Mouse (Mus musculus) heart, embryonic 15.5 days (tissue): ENCODE measurements around the gene Mapk13. TPM values are rescaled to one million over a fixed set of nuclear protein-coding genes. Genes with fewer than 3 reads are reported as not detected.
A peak's percentile ranks its signal among the peaks of the same experiment; 100 is the strongest.

Experiments used
- ATAC-seq: fragments of 200-750 bp; cut with Nextera tagmentation; replicated peaks from 2 replicates; pipeline ENCODE4 v1.8.0; 2017; ENCODE audit warnings: low read depth, moderate TSS enrichment; ENCODE audit not compliant: insufficient number of reproducible peaks, insufficient read depth, low FRiP score
- H3K27ac ChIP-seq: fragments of 300-500 bp; sonication (generic); 2 replicates; pipeline ENCODE4 v1.5.1; 2015; ENCODE audit warnings: mild to moderate bottlenecking, inconsistent platforms
- H3K27me3 ChIP-seq: fragments of 300-500 bp; sonication (generic); 2 replicates; pipeline ENCODE4 v1.6.1; 2015; ENCODE audit warnings: inconsistent platforms
- H3K36me3 ChIP-seq: fragments of 300-500 bp; sonication (generic); 2 replicates; pipeline ENCODE4 v1.6.1; 2015; ENCODE audit warnings: mild to moderate bottlenecking, inconsistent platforms
- H3K4me1 ChIP-seq: fragments of 300-500 bp; sonication (generic); replicated peaks from 2 replicates; pipeline ENCODE4 v1.6.1; 2015; ENCODE audit warnings: inconsistent platforms
- H3K4me2 ChIP-seq: fragments of 300-500 bp; sonication (generic); 2 replicates; pipeline ENCODE4 v1.6.1; 2015; ENCODE audit warnings: inconsistent platforms, mild to moderate bottlenecking, moderate library complexity
- H3K4me3 ChIP-seq: fragments of 300-500 bp; sonication (generic); 2 replicates; pipeline ENCODE4 v1.5.1; 2015; ENCODE audit warnings: mild to moderate bottlenecking, inconsistent platforms
- H3K9ac ChIP-seq: fragments of 300-500 bp; sonication (generic); 2 replicates; pipeline ENCODE4 v1.6.1; 2015; ENCODE audit warnings: mild to moderate bottlenecking, inconsistent platforms
- H3K9me3 ChIP-seq: fragments of 300-500 bp; sonication (generic); replicated peaks from 2 replicates; pipeline ENCODE4 v1.6.1; 2016; ENCODE audit warnings: inconsistent platforms
- WGBS: fragments of 180-500 bp; shearing (Covaris S2); methylation state at CpG from one replicate; pipeline ENCODE4 v1.1.7; 2015; ENCODE audit warnings: mixed read lengths; 5-methylcytosine and 5-hydroxymethylcytosine counted together
- polyA plus RNA-seq: library from polyadenylated mRNA; unstranded; fragments of >200 nt; fragmentation: Nextera tagmentation; extraction: Ambion mirVana; gene quantifications from 2 replicates; pipeline ENCODE4 v1.2.1, GENCODE M21; 2015

Gene Mapk13
- polyA plus RNA-seq, 1 experiment from 2014 or later: 3.6 TPM

GRCm38 (mm10) chr17:28800671-28801412 is 31.7 kb downstream of the Mapk13 start, which contains the start of gene Brpf3:
Brpf3 (plus strand) TSS chr17:28801090.
- Histone ChIP-seq H3K36me3 (peaks cover 1% of the 10 kb centered on the region; the same call in 1 of the 2 replicates), H3K27ac (peak within 1 kb of the TSS; percentile 99), H3K4me3 (peak within 1 kb of the TSS; percentile 93), H3K9me3 (no peaks in the 10 kb centered on the region), H3K4me2 (peak within 1 kb of the TSS; percentile 97), H3K9ac (peak within 1 kb of the TSS; percentile 100), H3K4me1 (peaks cover 36% of the 10 kb centered on the region), H3K27me3 (no peaks in the 10 kb centered on the region)
- ATAC-seq: peak; percentile 78
- under 1% methylated on average over 76 of the region's 99 CpGs for WGBS

- Histone ChIP-seq H3K4me2 (peak overlapping the region; percentile 97), H3K4me1 (peaks cover 36% of the 10 kb centered on the region), H3K9me3 (no peaks in the 10 kb centered on the region), H3K9ac (peak overlapping the region; percentile 100), H3K27me3 (no peaks in the 10 kb centered on the region), H3K4me3 (peak overlapping the region; percentile 93), H3K27ac (peak overlapping the region; percentile 99), H3K36me3 (peaks cover 8% of the 10 kb centered on the region)
- WGBS: under 1% methylated on average over 29 of the region's 42 CpGs
- ATAC-seq: peak; percentile 99
Observed at GRCm38 (mm10) chr17:28801474-28802005, 32.4 kb downstream of the Mapk13 start.

- Histone ChIP-seq H3K4me1 (peaks cover 36% of the 10 kb centered on the region), H3K9ac (peak overlapping the region; percentile 73), H3K27ac (peak overlapping the region; percentile 37), H3K4me2 (peak overlapping the region; percentile 97), H3K27me3 (no peaks in the 10 kb centered on the region), H3K36me3 (peaks cover 13% of the 10 kb centered on the region), H3K4me3 (peak overlapping the region; percentile 93), H3K9me3 (no peaks in the 10 kb centered on the region)
- WGBS: 2% methylated on average over 18 of the region's 18 CpGs
- no peak for ATAC-seq
Observed at GRCm38 (mm10) chr17:28802006-28802481, 32.9 kb downstream of the Mapk13 start.

GRCm38 (mm10) chr17:28803316-28803715 is 34.2 kb downstream of the Mapk13 start:
- H3K9ac ChIP-seq: 0 out of 2 replicates have a peak overlapping the region, but pooled peaks have one; percentile 11
- no peak for ATAC-seq
- H3K4me2 ChIP-seq: peak overlapping the region; percentile 97; the same call in 1 of the 2 replicates
- H3K36me3 ChIP-seq: peaks cover 23% of the 10 kb centered on the region
- WGBS: 52% methylated on average over 1 of the region's 1 CpGs
- peaks cover 36% of the 10 kb centered on the region for H3K4me1 ChIP-seq
- 0 out of 2 replicates have a peak overlapping the region, but pooled peaks have one; percentile 7 for H3K27ac ChIP-seq
- no peaks in the 10 kb centered on the region for H3K9me3 ChIP-seq
- no peak overlapping the region for H3K4me3 ChIP-seq
- H3K27me3 ChIP-seq: no peaks in the 10 kb centered on the region

GRCm38 (mm10) chr17:28804973-28805372 is 35.9 kb downstream of the Mapk13 start:
- Histone ChIP-seq H3K36me3 (peaks cover 31% of the 10 kb centered on the region), H3K27ac (no peak overlapping the region), H3K9ac (no peak overlapping the region), H3K4me1 (peaks cover 31% of the 10 kb centered on the region), H3K4me2 (no peak overlapping the region), H3K4me3 (no peak overlapping the region), H3K9me3 (no peaks in the 10 kb centered on the region), H3K27me3 (no peaks in the 10 kb centered on the region)
- ATAC-seq: no peak
- WGBS: 84% methylated on average over 6 of the region's 6 CpGs

- Histone ChIP-seq H3K27ac (no peak overlapping the region), H3K36me3 (peaks cover 40% of the 10 kb centered on the region), H3K27me3 (no peaks in the 10 kb centered on the region), H3K4me1 (peaks cover 26% of the 10 kb centered on the region), H3K9ac (no peak overlapping the region), H3K4me3 (no peak overlapping the region), H3K4me2 (no peak overlapping the region), H3K9me3 (no peaks in the 10 kb centered on the region)
- ATAC-seq: no peak
- WGBS: 94% methylated on average over 19 of the region's 19 CpGs
Observed at GRCm38 (mm10) chr17:28806770-28807169, 37.7 kb downstream of the Mapk13 start.

GRCm38 (mm10) chr17:28808714-28809113 is 39.6 kb downstream of the Mapk13 start:
- H3K9me3 ChIP-seq: no peaks in the 10 kb centered on the region
- peaks cover 9% of the 10 kb centered on the region for H3K4me1 ChIP-seq
- no peak overlapping the region for H3K4me2 ChIP-seq
- peaks cover 56% of the 10 kb centered on the region for H3K36me3 ChIP-seq
- H3K27me3 ChIP-seq: no peaks in the 10 kb centered on the region
- no peak overlapping the region for H3K4me3 ChIP-seq
- no peak overlapping the region for H3K9ac ChIP-seq
- no peak overlapping the region for H3K27ac ChIP-seq
- WGBS: 94% methylated on average over 8 of the region's 8 CpGs
- ATAC-seq: no peak

GRCm38 (mm10) chr17:28809175-28809831 is 40.2 kb downstream of the Mapk13 start:
- H3K27me3 ChIP-seq: no peaks in the 10 kb centered on the region
- H3K36me3 ChIP-seq: peaks cover 60% of the 10 kb centered on the region
- H3K9ac ChIP-seq: no peak overlapping the region
- no peak for ATAC-seq
- no peak overlapping the region for H3K4me3 ChIP-seq
- no peak overlapping the region for H3K4me2 ChIP-seq
- no peaks in the 10 kb centered on the region for H3K9me3 ChIP-seq
- 86% methylated on average over 10 of the region's 10 CpGs for WGBS
- no peak overlapping the region for H3K27ac ChIP-seq
- H3K4me1 ChIP-seq: peaks cover 8% of the 10 kb centered on the region; the same call in 1 of the 2 replicates

- WGBS: 85% methylated on average over 10 of the region's 10 CpGs
- Histone ChIP-seq H3K9me3 (no peaks in the 10 kb centered on the region), H3K36me3 (peaks cover 64% of the 10 kb centered on the region), H3K4me2 (no peak overlapping the region), H3K27me3 (no peaks in the 10 kb centered on the region), H3K4me1 (peaks cover 24% of the 10 kb centered on the region), H3K27ac (no peak overlapping the region), H3K9ac (no peak overlapping the region), H3K4me3 (no peak overlapping the region)
- ATAC-seq: no peak
Observed at GRCm38 (mm10) chr17:28812345-28812744, 43.2 kb downstream of the Mapk13 start.

GRCm38 (mm10) chr17:28814529-28815097 is 45.5 kb downstream of the Mapk13 start:
- H3K27ac ChIP-seq: peak overlapping the region; percentile 83
- 78% methylated on average over 18 of the region's 18 CpGs for WGBS

More at GRCm38 (mm10) chr17:28814529-28815097, 45.5 kb downstream of the Mapk13 start:
- Histone ChIP-seq H3K4me2 (no peak overlapping the region), H3K36me3 (peaks cover 72% of the 10 kb centered on the region), H3K9ac (no peak overlapping the region), H3K4me1 (peaks cover 21% of the 10 kb centered on the region), H3K9me3 (no peaks in the 10 kb centered on the region), H3K4me3 (no peak overlapping the region), H3K27me3 (no peaks in the 10 kb centered on the region)
- ATAC-seq: no peak
